Mouse (Mus musculus): ENCODE results near the gene Trpv4. TPM values are rescaled to one million over a fixed set of nuclear protein-coding genes. Genes with fewer than 3 reads are reported as not detected.

The Trpv4 gene
- total RNA-seq, 2 experiments from 2014 or later = 0.75 to 1.3 TPM

- DNase-seq (ENCODE audit: extremely low spot score in 1 of 2, low spot score in 1 of 2) = no peak
Observed at GRCm38 (mm10) chr5:114669014-114669413, 10.8 kb upstream of the Trpv4 start.

- peak; percentile 100 for DNase-seq (ENCODE audit: extremely low spot score in 1 of 2, low spot score in 1 of 2)
Observed at GRCm38 (mm10) chr5:114667228-114667856, 9.1 kb upstream of the Trpv4 start.

- DNase-seq (ENCODE audit: extremely low spot score in 1 of 2, low spot score in 1 of 2) = no peak
Observed at GRCm38 (mm10) chr5:114666659-114667058, 8.4 kb upstream of the Trpv4 start.

GRCm38 (mm10) chr5:114664750-114665149 is 6.5 kb upstream of the Trpv4 start:
- DNase-seq (ENCODE audit: extremely low spot score in 1 of 2, low spot score in 1 of 2) = no peak

GRCm38 (mm10) chr5:114664139-114664538 is 5.9 kb upstream of the Trpv4 start:
- DNase-seq (ENCODE audit: extremely low spot score in 1 of 2, low spot score in 1 of 2) = no peak

GRCm38 (mm10) chr5:114661029-114661428 is 2.8 kb upstream of the Trpv4 start:
- no peak for DNase-seq (ENCODE audit: extremely low spot score in 1 of 2, low spot score in 1 of 2)

- no peak for DNase-seq (ENCODE audit: extremely low spot score in 1 of 2, low spot score in 1 of 2)
Observed at GRCm38 (mm10) chr5:114657426-114657825, 795 bp downstream of the Trpv4 start.

GRCm38 (mm10) chr5:114656305-114656704 is 1.9 kb downstream of the Trpv4 start:
- no peak for DNase-seq (ENCODE audit: extremely low spot score in 1 of 2, low spot score in 1 of 2)

GRCm38 (mm10) chr5:114655721-114656120 is 2.5 kb downstream of the Trpv4 start:
- no peak for DNase-seq (ENCODE audit: extremely low spot score in 1 of 2, low spot score in 1 of 2)

GRCm38 (mm10) chr5:114653656-114654437 is 4.4 kb downstream of the Trpv4 start:
- DNase-seq (ENCODE audit: extremely low spot score in 1 of 2, low spot score in 1 of 2) = no peak

GRCm38 (mm10) chr5:114651449-114651848 is 6.8 kb downstream of the Trpv4 start:
- no peak for DNase-seq (ENCODE audit: extremely low spot score in 1 of 2, low spot score in 1 of 2)

GRCm38 (mm10) chr5:114651002-114651401 is 7.2 kb downstream of the Trpv4 start:
- DNase-seq (ENCODE audit: extremely low spot score in 1 of 2, low spot score in 1 of 2) = no peak

- DNase-seq (ENCODE audit: extremely low spot score in 1 of 2, low spot score in 1 of 2) = no peak
Observed at GRCm38 (mm10) chr5:114648728-114649311, 9.4 kb downstream of the Trpv4 start.

GRCm38 (mm10) chr5:114647211-114647974 is 10.8 kb downstream of the Trpv4 start:
- peak in 1 of 2 experiments; percentile 32 for DNase-seq (ENCODE audit: extremely low spot score in 1 of 2, low spot score in 1 of 2)

- DNase-seq (ENCODE audit: extremely low spot score in 1 of 2, low spot score in 1 of 2) = no peak
Observed at GRCm38 (mm10) chr5:114645916-114646315, 12.3 kb downstream of the Trpv4 start.

- DNase-seq (ENCODE audit: extremely low spot score in 1 of 2, low spot score in 1 of 2) = no peak
Observed at GRCm38 (mm10) chr5:114644918-114645317, 13.3 kb downstream of the Trpv4 start.

- no peak for DNase-seq (ENCODE audit: extremely low spot score in 1 of 2, low spot score in 1 of 2)
Observed at GRCm38 (mm10) chr5:114640809-114641208, 17.4 kb downstream of the Trpv4 start.

GRCm38 (mm10) chr5:114639645-114639957 is 18.6 kb downstream of the Trpv4 start:
- DNase-seq (ENCODE audit: extremely low spot score in 1 of 2, low spot score in 1 of 2) = no peak

GRCm38 (mm10) chr5:114638769-114639644 is 19.2 kb downstream of the Trpv4 start:
- DNase-seq (ENCODE audit: extremely low spot score in 1 of 2, low spot score in 1 of 2) = peak; percentile 69 to 94

GRCm38 (mm10) chr5:114636091-114636490 is 22.1 kb downstream of the Trpv4 start:
- DNase-seq (ENCODE audit: extremely low spot score in 1 of 2, low spot score in 1 of 2) = no peak
